Mouse (Mus musculus) limb, embryonic 14.5 days (tissue): ENCODE results near the gene Tnxb. TPM values are rescaled to one million over a fixed set of nuclear protein-coding genes. Genes with fewer than 3 reads are reported as not detected.

Source experiments
- ATAC-seq: fragments of 200-750 bp; cut with Nextera tagmentation; 2 replicates; pipeline ENCODE4 v1.8.0; 2017; ENCODE audit warnings: low read depth, moderate number of reproducible peaks, moderate TSS enrichment; ENCODE audit not compliant: low FRiP score
- DNase-seq: peaks from one replicate; pipeline ENCODE4 v3.0.0-alpha.2; 2015; ENCODE audit warnings: low spot score
- H3K27ac ChIP-seq: fragments of 300-500 bp; sonication (generic); replicated peaks from 2 replicates; pipeline ENCODE4 v1.5.1; 2014; ENCODE audit warnings: low read depth, mild to moderate bottlenecking, low read length, moderate library complexity, mixed read lengths
- H3K27me3 ChIP-seq: fragments of 300-500 bp; sonication (generic); 2 replicates; pipeline ENCODE4 v1.6.1; 2014; ENCODE audit warnings: low read length, mixed read lengths; ENCODE audit not compliant: control insufficient read depth, insufficient read depth
- H3K36me3 ChIP-seq: fragments of 300-500 bp; sonication (generic); 2 replicates; pipeline ENCODE4 v1.6.1; 2014; ENCODE audit warnings: mild to moderate bottlenecking, low read length, moderate library complexity, mixed read lengths; ENCODE audit not compliant: control insufficient read depth, insufficient read depth
- H3K4me1 ChIP-seq: fragments of 300-500 bp; sonication (generic); 2 replicates; pipeline ENCODE4 v1.6.1; 2014; ENCODE audit warnings: antibody characterized with exemption, low read length, mixed read lengths; ENCODE audit not compliant: control insufficient read depth, insufficient read depth
- H3K4me2 ChIP-seq: fragments of 300-500 bp; sonication (generic); replicated peaks from 2 replicates; pipeline ENCODE4 v1.6.1; 2014; ENCODE audit warnings: low read depth, mild to moderate bottlenecking, low read length, moderate library complexity; ENCODE audit not compliant: severe bottlenecking
- H3K4me3 ChIP-seq: fragments of 300-500 bp; sonication (generic); replicated peaks from 2 replicates; pipeline ENCODE4 v1.5.1; 2014; ENCODE audit warnings: low read length
- H3K9ac ChIP-seq: fragments of 300-500 bp; sonication (generic); 2 replicates; pipeline ENCODE4 v1.6.1; 2014; ENCODE audit warnings: mild to moderate bottlenecking, low read depth, low read length, moderate library complexity; ENCODE audit not compliant: severe bottlenecking
- H3K9me3 ChIP-seq: fragments of 300-500 bp; sonication (generic); 2 replicates; pipeline ENCODE4 v1.6.1; 2016; ENCODE audit warnings: low read length; ENCODE audit not compliant: control insufficient read depth
- POLR2A ChIP-seq: fragments of 200-500 bp; IDR thresholded peaks from 2 replicates; pipeline ENCODE4 v1.8.0; 2012; ENCODE audit warnings: inconsistent platforms, mild to moderate bottlenecking, moderate library complexity, borderline replicate concordance; ENCODE audit not compliant: insufficient read depth, insufficient read length; ENCODE audit errors: extremely low read depth
- WGBS: fragments of 180-500 bp; shearing (Covaris S2); extraction: QIAGEN DNeasy Blood & Tissue Kit; methylation state at CpG from one replicate; pipeline ENCODE4 v1.1.7; 2014; 5-methylcytosine and 5-hydroxymethylcytosine counted together
- polyA plus RNA-seq, 2 experiments: library from polyadenylated mRNA; depleted of rRNA in 1 of 2; stranded (reverse) in 1 of 2; unstranded in 1 of 2; fragments of >200 nt; fragmentation: Nextera tagmentation in 1 of 2; extraction: Ambion mirVana in 1 of 2; gene quantifications; 2 replicates each; pipeline versions ENCODE4 v1.2.1 to v1.2.3; 2012 to 2014

The Tnxb gene
- polyA plus RNA-seq, 2 experiments = 2.0 to 4.5 TPM

DNA sequence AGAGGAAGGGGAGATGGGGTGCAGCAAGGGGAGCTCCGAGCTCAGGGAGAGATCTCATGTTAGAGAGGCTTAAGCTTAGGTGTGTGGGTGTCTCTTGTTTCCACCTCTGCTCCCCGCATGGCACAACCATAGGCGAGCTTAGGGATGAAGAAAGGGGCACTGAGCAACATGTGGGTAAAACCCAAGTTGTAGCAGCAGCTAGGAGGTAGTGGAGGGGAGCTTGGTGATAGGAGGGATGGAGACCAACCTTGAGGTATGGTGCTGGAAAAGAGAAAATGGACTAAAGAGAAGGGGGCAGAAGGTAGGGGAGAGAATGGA, 10.5 kb upstream of the Tnxb start:
- Histone ChIP-seq H3K4me2 (no peak overlapping the region), H3K27ac (no peak overlapping the region), H3K36me3 (no peaks in the 10 kb centered on the region; the same call in 1 of the 2 replicates), H3K4me1 (peaks cover 7% of the 10 kb centered on the region), H3K4me3 (no peak overlapping the region), H3K27me3 (peaks cover 27% of the 10 kb centered on the region), H3K9me3 (no peaks in the 10 kb centered on the region), H3K9ac (no peak overlapping the region)
- ATAC-seq (no peak), DNase-seq (no peak)
- WGBS = 65% methylated on average over 3 of the region's 3 CpGs
- no peak for TF ChIP-seq POLR2A

DNA sequence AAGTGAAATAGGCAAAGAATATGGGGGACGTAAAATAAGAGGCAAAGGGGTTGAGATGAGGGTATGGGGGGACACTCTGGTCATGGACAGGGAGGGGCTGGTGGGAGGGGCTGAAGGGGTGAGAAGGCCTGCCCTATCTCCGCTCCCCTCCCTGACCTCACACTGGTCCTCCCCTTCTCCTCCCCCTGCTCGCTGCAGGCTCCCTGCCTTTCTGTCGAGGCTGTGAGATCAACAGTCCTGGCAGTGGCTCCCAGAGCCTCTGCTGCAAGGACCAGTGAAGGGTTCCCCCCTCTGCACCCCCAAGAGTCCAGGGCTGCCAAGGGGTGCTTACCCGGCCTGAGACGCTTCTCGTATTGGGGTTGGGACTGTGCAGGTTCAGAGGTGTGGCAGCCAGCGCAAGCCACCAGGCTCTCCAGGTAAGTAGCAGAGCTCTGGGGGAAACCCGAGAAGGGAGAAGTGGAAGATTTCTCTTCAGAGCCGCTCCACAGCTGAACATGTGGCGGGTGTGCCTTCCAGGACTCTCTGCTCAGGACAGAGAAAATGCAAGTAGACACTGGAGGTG, 10.0 kb upstream of the Tnxb start:
- no peak overlapping the region for H3K4me2 ChIP-seq
- H3K4me1 ChIP-seq = peaks cover 7% of the 10 kb centered on the region
- no peak overlapping the region for H3K9ac ChIP-seq
- H3K27me3 ChIP-seq = peaks cover 27% of the 10 kb centered on the region
- no peaks in the 10 kb centered on the region; the same call in 1 of the 2 replicates for H3K36me3 ChIP-seq
- H3K9me3 ChIP-seq = no peaks in the 10 kb centered on the region
- no peak for TF ChIP-seq POLR2A
- DNase-seq = no peak
- no peak for ATAC-seq
- WGBS = 28% methylated on average over 10 of the region's 11 CpGs
- no peak overlapping the region for H3K27ac ChIP-seq
- no peak overlapping the region for H3K4me3 ChIP-seq

DNA sequence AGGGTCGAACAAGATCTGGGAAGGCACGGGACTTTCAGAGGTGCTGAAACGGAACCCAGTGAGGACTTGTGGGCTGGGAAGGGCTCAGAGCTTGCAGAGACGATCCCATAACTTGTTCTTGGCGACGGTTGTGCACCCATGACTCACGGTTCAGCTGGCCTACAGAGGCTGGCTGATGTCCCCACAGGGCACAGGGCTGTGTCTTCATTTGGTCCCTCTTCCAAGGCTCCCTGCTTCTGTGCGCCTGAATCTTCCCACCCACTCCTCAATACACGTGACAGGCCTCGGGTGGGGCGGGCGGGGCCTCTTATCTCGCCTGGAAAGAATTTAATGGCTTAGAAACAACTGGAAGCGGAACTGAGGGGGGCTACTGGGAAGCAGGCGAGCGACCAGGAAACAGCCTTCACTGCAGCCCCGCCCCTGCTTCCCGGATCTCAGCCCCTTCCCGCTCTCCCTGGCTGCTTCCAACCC, 9.2 kb upstream of the Tnxb start:
- no peak overlapping the region for H3K27ac ChIP-seq
- no peaks in the 10 kb centered on the region for H3K36me3 ChIP-seq
- peaks cover 27% of the 10 kb centered on the region for H3K27me3 ChIP-seq
- TF ChIP-seq POLR2A = no peak
- peaks cover 7% of the 10 kb centered on the region for H3K4me1 ChIP-seq
- H3K4me2 ChIP-seq = peak overlapping the region; percentile 35; the same call in 1 of the 2 replicates
- 5% methylated on average over 18 of the region's 19 CpGs for WGBS
- ATAC-seq (no peak), DNase-seq (peak; percentile 11)
- H3K9ac ChIP-seq = no peak overlapping the region
- H3K9me3 ChIP-seq = no peaks in the 10 kb centered on the region
- H3K4me3 ChIP-seq = peak overlapping the region; percentile 5; the same call in 1 of the 2 replicates

DNA sequence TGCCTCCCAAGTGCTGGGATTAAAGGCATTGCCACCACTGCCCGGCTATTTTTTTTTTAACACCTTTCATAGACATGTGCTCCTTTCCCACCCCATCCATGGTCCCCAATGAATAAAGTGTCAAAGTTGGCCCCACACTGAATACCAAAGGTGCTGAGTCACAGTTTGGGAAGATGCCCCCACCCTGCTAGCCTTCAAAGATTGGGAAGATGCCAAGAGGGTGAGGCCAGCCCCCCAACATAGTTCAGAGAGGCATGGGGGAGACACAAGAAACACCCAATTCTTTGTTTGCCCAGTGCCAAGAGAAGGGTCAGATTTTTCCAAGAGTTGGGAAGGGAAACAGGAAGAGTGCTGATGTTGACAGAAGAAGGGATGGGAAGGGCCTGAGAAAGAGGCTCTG, 7.9 kb upstream of the Tnxb start:
- Histone ChIP-seq H3K9me3 (no peaks in the 10 kb centered on the region), H3K27me3 (peaks cover 27% of the 10 kb centered on the region), H3K4me2 (no peak overlapping the region), H3K4me3 (no peak overlapping the region), H3K27ac (no peak overlapping the region), H3K36me3 (no peaks in the 10 kb centered on the region), H3K9ac (no peak overlapping the region), H3K4me1 (peaks cover 7% of the 10 kb centered on the region)
- no peak for TF ChIP-seq POLR2A
- ATAC-seq (no peak), DNase-seq (no peak)
- 75% methylated on average over 1 of the region's 1 CpGs for WGBS

DNA sequence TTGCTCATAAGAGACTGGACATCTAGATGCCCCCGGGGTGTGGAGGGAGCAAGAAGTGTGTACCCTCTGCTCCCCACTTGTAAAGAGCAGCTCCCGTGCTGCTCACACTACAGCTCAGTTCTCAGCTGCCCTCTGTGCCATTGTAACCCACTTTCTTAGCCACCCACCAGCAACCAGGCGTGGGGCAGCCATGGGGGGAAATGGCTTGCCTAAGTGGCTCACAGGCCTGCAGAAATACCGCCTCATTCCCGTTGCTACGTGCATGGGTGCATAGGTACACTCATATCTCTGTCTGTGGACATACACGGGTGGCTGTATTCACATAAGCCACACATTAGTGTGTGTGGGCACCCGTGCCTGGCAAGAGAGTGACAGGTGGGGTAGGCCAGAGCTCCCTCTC, 7.4 kb upstream of the Tnxb start:
- Histone ChIP-seq H3K27me3 (peaks cover 27% of the 10 kb centered on the region), H3K9ac (no peak overlapping the region), H3K4me2 (no peak overlapping the region), H3K4me1 (peaks cover 7% of the 10 kb centered on the region), H3K27ac (no peak overlapping the region), H3K4me3 (no peak overlapping the region), H3K9me3 (no peaks in the 10 kb centered on the region), H3K36me3 (no peaks in the 10 kb centered on the region)
- 77% methylated on average over 8 of the region's 8 CpGs for WGBS
- DNase-seq (no peak), ATAC-seq (no peak)
- TF ChIP-seq POLR2A = no peak
